Mouse (Mus musculus) stomach, embryonic 16.5 days (tissue): ENCODE measurements around the gene Dse. TPM values are rescaled to one million over a fixed set of nuclear protein-coding genes. Genes with fewer than 3 reads are reported as not detected.

ENCODE experiments used
- polyA plus RNA-seq: library from polyadenylated mRNA; unstranded; fragments of >200 nt; fragmentation: Nextera tagmentation; extraction: Ambion mirVana; gene quantifications from 2 replicates; pipeline ENCODE4 v1.2.1, GENCODE M21; 2015

The Dse gene
- polyA plus RNA-seq, 1 experiment from 2014 or later: 21.3 TPM

Other genes starting within 250 kb of the Dse start
- gene Rwdd1, start 188.1 kb downstream of the Dse start, polyA plus RNA-seq: 88.3 and 109 TPM in 2 replicates
- not detected in 2 replicates for gene Trappc3l, start 170.1 kb downstream of the Dse start, polyA plus RNA-seq
- not detected in 2 replicates for gene Calhm4, start 163.4 kb downstream of the Dse start, polyA plus RNA-seq
- gene Calhm5, start 111.2 kb downstream of the Dse start, polyA plus RNA-seq: 1.6 and 2.2 TPM in 2 replicates
- 1.2 and 1.3 TPM in 2 replicates for gene Calhm6, start 79.7 kb downstream of the Dse start, polyA plus RNA-seq
- 57.1 and 57.3 TPM in 2 replicates for gene Tspyl1, start 74.5 kb upstream of the Dse start, polyA plus RNA-seq
- gene Tspyl4, start 89.7 kb upstream of the Dse start, polyA plus RNA-seq: 15.8 and 20.8 TPM in 2 replicates
- 0.14 and 0.28 TPM in 2 replicates for gene Col10a1, start 182.3 kb upstream of the Dse start, polyA plus RNA-seq
- gene Nt5dc1, start 210.8 kb upstream of the Dse start, polyA plus RNA-seq: 12.6 and 13.2 TPM in 2 replicates